Mouse (Mus musculus): Measurements from ENCODE around the gene Olfr517. TPM values are rescaled to one million over a fixed set of nuclear protein-coding genes. Genes with fewer than 3 reads are reported as not detected.

Gene Olfr517
- not detected for polyA plus RNA-seq (2014; fragmentation: Illumina TruSeq; extraction: RNeasy Lipid Tissue Mini Kit (QIAGEN cat#74804); ENCODE audit: low read depth, low replicate concordance)

GRCm38 (mm10) chr7:108872279-108872678 is at the start of gene Olfr517:
Gene Olfr517, minus strand, starts transcription at chr7:108872379.

GRCm38 (mm10) chr7:108894320-108894719 is 22.1 kb upstream of the Olfr517 start, which contains the start of gene Olfr519:
Gene Olfr519, minus strand, starts transcription at chr7:108894420.

GRCm38 (mm10) chr7:108884906-108885305 is 12.7 kb upstream of the Olfr517 start, which contains the start of gene Olfr518:
Gene Olfr518, minus strand, starts transcription at chr7:108885006.

GRCm38 (mm10) chr7:108850429-108850828 is 21.8 kb downstream of the Olfr517 start, which contains the start of gene Olfr516:
Gene Olfr516, minus strand, starts transcription at chr7:108850529.

GRCm38 (mm10) chr7:108825897-108826296 is 46.3 kb downstream of the Olfr517 start, which contains the start of gene Olfr514:
Gene Olfr514, minus strand, starts transcription at chr7:108825997.

Other genes with a start within 250 kb of the Olfr517 start
- gene Olfr508, start 242.4 kb downstream of the Olfr517 start, polyA plus RNA-seq (2014; fragmentation: Illumina TruSeq; extraction: RNeasy Lipid Tissue Mini Kit (QIAGEN cat#74804); ENCODE audit: low read depth, low replicate concordance), result not detected
- not detected for gene Olfr509, start 220.5 kb downstream of the Olfr517 start, polyA plus RNA-seq (2014; fragmentation: Illumina TruSeq; extraction: RNeasy Lipid Tissue Mini Kit (QIAGEN cat#74804); ENCODE audit: low read depth, low replicate concordance)
- gene Olfr510, start 206.0 kb downstream of the Olfr517 start, polyA plus RNA-seq (2014; fragmentation: Illumina TruSeq; extraction: RNeasy Lipid Tissue Mini Kit (QIAGEN cat#74804); ENCODE audit: low read depth, low replicate concordance), result not detected
- gene Olfr512, start 159.1 kb downstream of the Olfr517 start, polyA plus RNA-seq (2014; fragmentation: Illumina TruSeq; extraction: RNeasy Lipid Tissue Mini Kit (QIAGEN cat#74804); ENCODE audit: low read depth, low replicate concordance), result not detected
- gene Olfr513, start 121.4 kb downstream of the Olfr517 start, polyA plus RNA-seq (2014; fragmentation: Illumina TruSeq; extraction: RNeasy Lipid Tissue Mini Kit (QIAGEN cat#74804); ENCODE audit: low read depth, low replicate concordance), result not detected
- not detected for gene Olfr514, start 46.4 kb downstream of the Olfr517 start, polyA plus RNA-seq (2014; fragmentation: Illumina TruSeq; extraction: RNeasy Lipid Tissue Mini Kit (QIAGEN cat#74804); ENCODE audit: low read depth, low replicate concordance)
- gene Olfr516, start 21.9 kb downstream of the Olfr517 start, polyA plus RNA-seq (2014; fragmentation: Illumina TruSeq; extraction: RNeasy Lipid Tissue Mini Kit (QIAGEN cat#74804); ENCODE audit: low read depth, low replicate concordance), result not detected
- not detected for gene Olfr518, start 12.6 kb upstream of the Olfr517 start, polyA plus RNA-seq (2014; fragmentation: Illumina TruSeq; extraction: RNeasy Lipid Tissue Mini Kit (QIAGEN cat#74804); ENCODE audit: low read depth, low replicate concordance)
- gene Olfr519, start 22.0 kb upstream of the Olfr517 start, polyA plus RNA-seq (2014; fragmentation: Illumina TruSeq; extraction: RNeasy Lipid Tissue Mini Kit (QIAGEN cat#74804); ENCODE audit: low read depth, low replicate concordance), result not detected
- gene Nlrp10, start 57.8 kb upstream of the Olfr517 start, polyA plus RNA-seq (2014; fragmentation: Illumina TruSeq; extraction: RNeasy Lipid Tissue Mini Kit (QIAGEN cat#74804); ENCODE audit: low read depth, low replicate concordance), result 0.27 TPM
- 23.3 TPM for gene Eif3f, start 62.0 kb upstream of the Olfr517 start, polyA plus RNA-seq (2014; fragmentation: Illumina TruSeq; extraction: RNeasy Lipid Tissue Mini Kit (QIAGEN cat#74804); ENCODE audit: low read depth, low replicate concordance)
- gene Tub, start 78.0 kb upstream of the Olfr517 start, polyA plus RNA-seq (2014; fragmentation: Illumina TruSeq; extraction: RNeasy Lipid Tissue Mini Kit (QIAGEN cat#74804); ENCODE audit: low read depth, low replicate concordance), result 5.3 TPM
- 16.7 TPM for gene Ric3, start 211.0 kb upstream of the Olfr517 start, polyA plus RNA-seq (2014; fragmentation: Illumina TruSeq; extraction: RNeasy Lipid Tissue Mini Kit (QIAGEN cat#74804); ENCODE audit: low read depth, low replicate concordance)